Mouse (Mus musculus) kidney, embryonic 14.5 days (tissue): ENCODE data around the gene Tmem117. TPM values are rescaled to one million over a fixed set of nuclear protein-coding genes. Genes with fewer than 3 reads are reported as not detected.
A peak's percentile ranks its signal among the peaks of the same experiment; 100 is the strongest.

ENCODE experiments used
- ATAC-seq: fragments of 200-750 bp; cut with Nextera tagmentation; 2 replicates; pipeline ENCODE4 v1.8.0; 2017; ENCODE audit warnings: moderate number of reproducible peaks, mild to moderate bottlenecking, moderate TSS enrichment, moderate library complexity; ENCODE audit not compliant: low FRiP score, low TSS enrichment
- H3K27ac ChIP-seq: fragments of 300-500 bp; sonication (generic); 2 replicates; pipeline ENCODE4 v1.5.1; 2014; ENCODE audit warnings: low read depth, mild to moderate bottlenecking, low read length, moderate library complexity, mixed read lengths
- H3K27me3 ChIP-seq: fragments of 300-500 bp; sonication (generic); 2 replicates; pipeline ENCODE4 v1.6.1; 2014; ENCODE audit warnings: mild to moderate bottlenecking, low read length; ENCODE audit not compliant: control insufficient read depth, insufficient read depth
- H3K36me3 ChIP-seq: fragments of 300-500 bp; sonication (generic); 2 replicates; pipeline ENCODE4 v1.6.1; 2014; ENCODE audit warnings: low read length, mixed read lengths; ENCODE audit not compliant: control insufficient read depth, insufficient read depth
- H3K4me1 ChIP-seq: fragments of 300-500 bp; sonication (generic); 2 replicates; pipeline ENCODE4 v1.6.1; 2014; ENCODE audit warnings: low read length, mixed read lengths; ENCODE audit not compliant: control insufficient read depth, insufficient read depth
- H3K4me2 ChIP-seq: fragments of 300-500 bp; sonication (generic); replicated peaks from 2 replicates; pipeline ENCODE4 v1.6.1; 2014; ENCODE audit warnings: low read depth, mild to moderate bottlenecking, low read length
- H3K4me3 ChIP-seq: fragments of 300-500 bp; sonication (generic); 2 replicates; pipeline ENCODE4 v1.5.1; 2014; ENCODE audit warnings: mild to moderate bottlenecking, low read length
- H3K9ac ChIP-seq: fragments of 300-500 bp; sonication (generic); 2 replicates; pipeline ENCODE4 v1.6.1; 2014; ENCODE audit warnings: low read depth, mild to moderate bottlenecking, low read length, moderate library complexity
- H3K9me3 ChIP-seq: fragments of 300-500 bp; sonication (generic); 2 replicates; pipeline ENCODE4 v1.6.1; 2016; ENCODE audit warnings: low read length; ENCODE audit not compliant: control insufficient read depth
- WGBS: fragments of 180-500 bp; shearing (Covaris S2); extraction: QIAGEN DNeasy Blood & Tissue Kit; methylation state at CpG from one replicate; pipeline ENCODE4 v1.1.7; 2014; 5-methylcytosine and 5-hydroxymethylcytosine counted together
- polyA plus RNA-seq: library from polyadenylated mRNA; unstranded; fragments of >200 nt; fragmentation: Nextera tagmentation; extraction: Ambion mirVana; gene quantifications from 2 replicates; pipeline ENCODE4 v1.2.1, GENCODE M21; 2014

The Tmem117 gene
- polyA plus RNA-seq, 1 experiment from 2014 or later: 6.5 TPM

DNA sequence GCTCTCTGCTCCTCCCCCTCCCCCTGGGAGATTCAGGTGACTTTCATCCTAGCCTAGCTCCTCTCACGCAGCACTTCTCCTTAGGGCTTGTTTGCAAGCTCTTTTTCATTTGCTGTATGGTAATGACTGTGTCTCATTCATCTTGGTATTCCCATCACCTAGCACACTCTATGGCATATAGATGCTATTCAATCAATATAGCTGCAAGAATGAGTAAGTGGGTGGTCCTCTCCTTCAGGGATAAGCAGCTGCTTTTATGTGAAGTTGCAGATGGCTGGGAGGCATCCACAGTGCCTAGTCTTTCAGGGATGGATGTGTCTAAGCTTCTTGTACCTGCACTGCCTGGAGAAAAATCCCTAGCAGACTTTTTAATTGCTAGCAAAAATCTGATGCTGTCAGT lies 235.1 kb downstream of the Tmem117 start:
- ATAC-seq: no peak
- WGBS: 48% methylated on average over 1 of the region's 1 CpGs
- no peak overlapping the region for H3K4me2 ChIP-seq
- H3K4me1 ChIP-seq: no peaks in the 10 kb centered on the region
- H3K27me3 ChIP-seq: no peaks in the 10 kb centered on the region
- H3K4me3 ChIP-seq: no peak overlapping the region
- H3K36me3 ChIP-seq: no peaks in the 10 kb centered on the region
- no peak overlapping the region for H3K27ac ChIP-seq
- no peak overlapping the region for H3K9ac ChIP-seq
- no peaks in the 10 kb centered on the region for H3K9me3 ChIP-seq

DNA sequence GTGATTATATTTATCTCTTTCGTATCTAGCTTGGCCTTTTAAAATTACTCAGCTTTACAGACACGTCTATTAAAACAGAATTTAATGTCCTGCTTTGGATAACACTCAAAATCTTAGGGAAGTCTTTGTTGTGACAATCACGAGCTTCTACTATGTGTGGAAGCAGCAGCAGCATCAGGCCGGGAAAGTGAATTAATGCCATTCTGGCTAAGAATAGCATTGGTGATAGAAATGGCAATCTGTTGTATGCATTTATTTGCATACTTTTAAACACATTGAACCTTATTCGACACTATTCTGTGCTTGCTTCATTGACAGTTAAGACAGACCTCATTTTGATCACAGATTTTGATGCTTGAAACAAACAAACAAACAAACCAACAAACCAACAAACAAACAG lies 239.3 kb downstream of the Tmem117 start:
- no peak overlapping the region for H3K27ac ChIP-seq
- no peak overlapping the region for H3K4me3 ChIP-seq
- no peaks in the 10 kb centered on the region for H3K36me3 ChIP-seq
- no peak overlapping the region for H3K9ac ChIP-seq
- no peaks in the 10 kb centered on the region for H3K4me1 ChIP-seq
- H3K4me2 ChIP-seq: no peak overlapping the region
- no peak for ATAC-seq
- H3K27me3 ChIP-seq: no peaks in the 10 kb centered on the region
- WGBS: 78% methylated on average over 5 of the region's 5 CpGs
- no peaks in the 10 kb centered on the region for H3K9me3 ChIP-seq

DNA sequence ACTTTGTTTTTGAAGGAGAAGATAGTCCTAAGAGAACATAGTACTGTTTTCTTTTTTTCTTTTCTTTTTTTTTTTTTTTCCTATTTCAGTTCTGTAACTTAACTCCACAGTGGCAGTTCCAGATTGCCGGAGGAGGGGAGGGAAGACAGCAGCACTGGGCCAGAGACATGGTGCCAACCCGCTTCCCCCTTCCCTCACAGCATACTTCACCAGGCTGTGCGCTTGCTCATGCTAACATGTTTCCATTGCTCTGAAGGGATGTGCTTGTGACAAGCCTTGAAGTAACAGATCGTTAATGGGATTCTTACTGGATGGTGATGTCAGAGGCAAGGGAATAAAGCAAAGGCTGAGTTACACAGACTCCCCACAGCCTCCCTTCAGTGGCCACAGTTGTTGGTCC lies 256.0 kb downstream of the Tmem117 start:
- no peak overlapping the region for H3K4me2 ChIP-seq
- H3K36me3 ChIP-seq: no peaks in the 10 kb centered on the region
- no peaks in the 10 kb centered on the region for H3K4me1 ChIP-seq
- no peaks in the 10 kb centered on the region for H3K9me3 ChIP-seq
- no peak overlapping the region for H3K4me3 ChIP-seq
- no peak overlapping the region for H3K27ac ChIP-seq
- ATAC-seq: no peak
- H3K9ac ChIP-seq: no peak overlapping the region
- 60% methylated on average over 4 of the region's 4 CpGs for WGBS
- no peaks in the 10 kb centered on the region for H3K27me3 ChIP-seq

DNA sequence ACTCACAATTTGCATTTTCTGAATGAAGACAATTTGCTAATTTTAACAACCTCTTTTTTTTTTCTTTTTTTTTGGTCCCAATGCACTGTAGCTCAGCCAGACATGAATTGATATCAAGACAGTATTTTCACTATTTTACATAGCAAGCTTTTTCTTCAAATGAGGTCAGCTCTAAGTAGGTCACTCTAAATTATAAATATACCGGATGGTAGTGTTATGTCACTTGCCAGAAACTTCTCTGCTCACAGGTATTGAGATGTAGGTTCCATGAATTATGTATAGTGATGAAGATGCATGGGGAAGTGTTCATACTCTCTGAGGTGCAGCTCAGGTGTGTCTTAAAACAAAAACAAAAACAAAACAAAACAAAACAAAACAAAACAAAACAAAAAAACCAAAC lies 264.2 kb downstream of the Tmem117 start:
- no peaks in the 10 kb centered on the region for H3K9me3 ChIP-seq
- ATAC-seq: no peak
- no peak overlapping the region for H3K27ac ChIP-seq
- no peaks in the 10 kb centered on the region for H3K4me1 ChIP-seq
- H3K4me3 ChIP-seq: no peak overlapping the region
- no peak overlapping the region for H3K9ac ChIP-seq
- no peaks in the 10 kb centered on the region for H3K27me3 ChIP-seq
- H3K4me2 ChIP-seq: no peak overlapping the region
- 80% methylated on average over 1 of the region's 1 CpGs for WGBS
- H3K36me3 ChIP-seq: no peaks in the 10 kb centered on the region

DNA sequence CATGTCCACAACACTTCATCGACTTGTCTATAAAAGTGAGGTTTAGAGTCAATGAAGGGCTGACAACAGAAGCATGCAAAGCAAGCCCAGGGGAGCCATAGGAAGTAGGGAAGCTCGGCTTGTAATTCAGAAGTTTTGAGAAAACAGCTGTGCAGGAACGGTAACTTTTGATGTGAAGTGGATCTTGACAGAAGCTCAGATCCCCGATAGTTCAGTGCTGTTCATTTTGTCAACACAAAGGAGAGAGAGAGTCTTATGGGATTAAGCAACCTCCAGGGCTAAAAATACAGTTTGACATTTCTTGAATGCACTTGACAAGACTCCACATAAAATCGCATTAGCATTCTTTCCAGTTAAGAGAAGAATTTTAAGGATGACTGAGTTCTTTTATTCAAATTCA lies 265.1 kb downstream of the Tmem117 start:
- 61% methylated on average over 5 of the region's 5 CpGs for WGBS
- Histone ChIP-seq H3K27me3 (no peaks in the 10 kb centered on the region), H3K27ac (no peak overlapping the region), H3K9ac (no peak overlapping the region), H3K9me3 (no peaks in the 10 kb centered on the region), H3K36me3 (no peaks in the 10 kb centered on the region), H3K4me1 (no peaks in the 10 kb centered on the region), H3K4me2 (no peak overlapping the region), H3K4me3 (no peak overlapping the region)
- no peak for ATAC-seq

DNA sequence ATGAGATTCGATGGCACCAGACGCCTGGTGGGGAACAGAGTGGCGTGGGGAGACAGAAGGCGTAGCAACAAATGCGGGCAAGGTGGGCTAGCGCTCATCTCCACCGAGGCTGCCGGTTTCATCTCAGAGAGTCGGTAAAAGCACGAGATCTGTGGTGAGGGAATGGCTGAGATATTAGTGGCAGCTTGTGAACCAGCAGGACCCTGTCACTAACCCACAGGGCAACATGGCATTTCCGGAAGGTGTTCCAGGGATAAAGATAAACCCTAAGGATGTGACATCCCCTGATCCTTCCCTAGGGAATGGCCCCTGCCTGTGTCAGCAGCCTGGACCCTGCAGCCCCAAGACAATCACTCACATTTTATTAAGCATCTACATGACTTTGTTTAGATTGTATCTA lies 266.6 kb downstream of the Tmem117 start:
- H3K9ac ChIP-seq: no peak overlapping the region
- H3K27me3 ChIP-seq: no peaks in the 10 kb centered on the region
- H3K36me3 ChIP-seq: no peaks in the 10 kb centered on the region
- H3K4me2 ChIP-seq: no peak overlapping the region
- no peak for ATAC-seq
- H3K4me1 ChIP-seq: no peaks in the 10 kb centered on the region
- H3K27ac ChIP-seq: no peak overlapping the region
- 93% methylated on average over 11 of the region's 11 CpGs for WGBS
- no peaks in the 10 kb centered on the region for H3K9me3 ChIP-seq
- H3K4me3 ChIP-seq: no peak overlapping the region

DNA sequence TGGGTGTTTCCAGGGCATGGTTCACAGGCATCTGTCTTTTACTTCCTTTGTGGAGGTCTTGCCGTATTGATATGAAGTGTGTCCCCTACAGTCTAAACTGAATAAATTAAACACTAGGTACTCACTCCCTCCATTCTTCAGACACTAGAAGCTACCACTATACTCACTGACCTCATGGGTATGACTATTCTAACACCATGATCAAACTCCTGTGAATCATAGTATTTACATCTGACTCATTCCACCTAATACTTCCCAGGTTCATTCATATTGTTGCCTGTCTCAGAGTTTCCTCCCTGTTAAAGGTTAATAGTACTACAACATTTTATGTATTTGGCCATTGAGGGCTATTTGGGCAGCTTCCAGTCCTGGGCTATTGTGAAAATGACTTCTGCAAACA lies 274.2 kb downstream of the Tmem117 start:
- Histone ChIP-seq H3K27ac (no peak overlapping the region), H3K27me3 (no peaks in the 10 kb centered on the region), H3K4me3 (no peak overlapping the region), H3K9ac (no peak overlapping the region), H3K4me1 (0 out of 2 replicates have a peak, but pooled peaks cover 4% of the 10 kb centered on the region), H3K36me3 (no peaks in the 10 kb centered on the region), H3K9me3 (no peaks in the 10 kb centered on the region; the same call in 1 of the 2 replicates), H3K4me2 (no peak overlapping the region)
- ATAC-seq: no peak
- WGBS: 71% methylated on average over 1 of the region's 1 CpGs

DNA sequence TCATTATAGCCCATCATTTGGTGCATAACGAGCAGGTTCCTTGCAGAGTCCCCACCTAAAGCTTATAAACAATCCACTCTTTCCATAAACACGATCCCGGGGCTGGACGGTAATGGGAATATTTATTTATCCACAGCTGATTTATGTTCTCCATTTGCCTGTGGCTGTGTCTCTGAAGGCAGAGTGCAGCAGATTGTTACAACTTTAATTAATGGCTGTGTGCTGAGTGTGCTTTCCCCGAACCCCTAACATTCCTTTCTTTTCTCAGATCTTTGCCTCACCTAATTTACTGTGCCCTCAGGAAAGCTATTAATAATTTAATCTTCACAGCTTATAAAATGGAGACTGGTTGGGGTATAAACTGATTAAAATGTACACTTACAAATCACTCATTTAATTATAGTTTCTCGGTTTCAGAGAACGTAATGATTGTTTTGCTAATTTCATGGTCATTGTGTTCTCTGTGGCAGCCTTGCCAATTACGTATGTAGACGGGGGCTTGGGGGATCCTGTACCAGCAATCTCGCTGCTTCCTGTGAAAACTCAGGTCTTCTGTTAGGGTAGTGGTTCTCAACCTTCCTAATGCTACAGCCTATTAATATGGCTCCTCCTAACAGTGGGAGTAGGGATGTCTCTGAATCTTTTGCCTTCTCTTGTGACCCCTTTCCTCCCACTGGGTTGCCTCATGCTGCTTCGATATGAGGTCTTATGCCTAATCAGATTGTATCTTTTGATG lies 275.8 kb downstream of the Tmem117 start:
- Histone ChIP-seq H3K27me3 (no peaks in the 10 kb centered on the region), H3K27ac (no peak overlapping the region), H3K9me3 (no peaks in the 10 kb centered on the region; the same call in 1 of the 2 replicates), H3K4me2 (no peak overlapping the region), H3K4me3 (no peak overlapping the region), H3K4me1 (0 out of 2 replicates have a peak, but pooled peaks cover 4% of the 10 kb centered on the region), H3K9ac (no peak overlapping the region), H3K36me3 (no peaks in the 10 kb centered on the region)
- ATAC-seq: peak; percentile 69; the same call in 1 of the 2 replicates
- 20% methylated on average over 11 of the region's 11 CpGs for WGBS

DNA sequence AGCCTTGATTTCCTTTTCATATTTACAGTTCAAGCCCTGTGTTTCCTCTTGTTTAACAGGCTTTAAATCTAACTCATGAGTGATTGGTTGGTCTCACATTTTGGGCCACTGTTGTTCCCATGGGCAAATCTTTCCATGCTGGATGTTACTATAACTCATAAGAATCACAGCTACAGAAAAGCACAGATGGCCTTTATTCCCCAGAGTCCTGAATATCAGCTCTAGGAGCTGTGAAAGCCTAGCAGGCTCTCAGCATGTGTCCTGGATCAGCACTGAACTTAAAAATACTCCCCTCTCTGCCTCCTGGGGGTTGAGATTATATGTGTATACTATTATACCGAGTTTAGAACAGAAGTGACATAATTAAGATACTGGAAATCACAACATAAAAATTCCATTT lies 292.6 kb downstream of the Tmem117 start:
- H3K4me3 ChIP-seq: no peak overlapping the region
- H3K4me1 ChIP-seq: no peaks in the 10 kb centered on the region
- ATAC-seq: no peak
- H3K27ac ChIP-seq: no peak overlapping the region
- no peak overlapping the region for H3K9ac ChIP-seq
- H3K27me3 ChIP-seq: no peaks in the 10 kb centered on the region
- 32% methylated on average over 1 of the region's 1 CpGs for WGBS
- no peaks in the 10 kb centered on the region for H3K36me3 ChIP-seq
- no peaks in the 10 kb centered on the region for H3K9me3 ChIP-seq
- no peak overlapping the region for H3K4me2 ChIP-seq
